23 mouse cellular contexts compared by ENCODE assay signal in the genomic region with DNA sequence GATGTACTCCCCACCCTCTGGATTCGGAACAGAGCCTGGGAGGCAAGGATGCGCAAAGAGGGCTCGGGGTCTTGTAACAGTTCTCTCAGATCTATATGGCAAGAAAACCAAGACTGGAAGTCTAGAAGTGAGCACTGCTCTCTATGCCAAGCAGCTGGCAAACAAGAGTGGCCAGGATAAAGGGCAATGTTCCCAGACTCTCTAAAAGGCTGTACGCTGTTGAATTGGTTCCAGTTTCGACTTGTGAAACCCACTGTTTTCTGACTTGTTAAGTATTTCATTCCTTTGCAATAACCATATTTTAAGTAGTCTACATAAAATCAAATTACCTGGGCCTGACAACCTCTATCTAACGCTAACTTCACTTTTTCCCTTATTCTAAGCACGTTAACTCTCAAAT. TPM values are rescaled to one million over a fixed set of nuclear protein-coding genes. Genes with fewer than 3 reads are reported as not detected.
DNase-seq lines count a peak whose midpoint lies in the region; ATAC-seq and TF ChIP-seq lines count a peak whose summit lies in the region.
"Had no signal": no experiment of that assay in that cellular context is flagged by ENCODE, and none has a peak within 500 bp of the region (broad histone marks: within the 10 kb centered on the region; RNA-seq: fewer than 3 reads in every experiment).

No protein-coding gene starts in this region.

- H3K27ac ChIP-seq in forebrain, postnatal 0 days (ENCODE audit: low read depth, low read length), result no peak overlapping the region
- no peak overlapping the region for H3K27ac ChIP-seq in forebrain, embryonic 14.5 days (ENCODE audit: low read depth, low read length)
- no peak overlapping the region for H3K27ac ChIP-seq in hindbrain, postnatal 0 days
- no peak overlapping the region for H3K27ac ChIP-seq in hindbrain, embryonic 16.5 days (ENCODE audit: low read depth, low read length)
- no peak overlapping the region for H3K27ac ChIP-seq in midbrain, postnatal 0 days (ENCODE audit: low read depth, low read length)
- H3K27ac ChIP-seq in midbrain, embryonic 10.5 days (replicated peaks), result no peak overlapping the region
- H3K27ac ChIP-seq: embryonic facial prominence, embryonic 12.5 days; embryonic facial prominence, embryonic 15.5 days; forebrain, embryonic 15.5 days; heart, embryonic 13.5 days; hindbrain, embryonic 12.5 days; hindbrain, embryonic 15.5 days had no signal

- DNase-seq in forebrain, postnatal 0 days, result peak; percentile 2
- no peak for DNase-seq in forebrain, embryonic 14.5 days (ENCODE audit: low spot score)
- peak; percentile 43 for DNase-seq in hindbrain, postnatal 0 days (ENCODE audit: low spot score)
- DNase-seq in midbrain, postnatal 0 days (ENCODE audit: low spot score), result peak; percentile 57
- DNase-seq in midbrain, embryonic 10.5 days (ENCODE audit: low spot score), result no peak
- DNase-seq: adrenal gland, postnatal 10 days; adrenal gland, postnatal 36 days; cerebellum, adult 11 months; cerebellum, adult 2 months; cerebellum, adult 9-11 months; cerebellum, postnatal 25 days; gastrocnemius, postnatal 10 days; gastrocnemius, postnatal 36 days had no signal

- no peaks in the 10 kb centered on the region for H3K9me3 ChIP-seq in forebrain, postnatal 0 days (ENCODE audit: low read length)
- no peaks in the 10 kb centered on the region; the same call in 1 of the 2 replicates for H3K9me3 ChIP-seq in forebrain, embryonic 14.5 days (replicated peaks; ENCODE audit: control insufficient read depth, low read length)
- H3K9me3 ChIP-seq in hindbrain, postnatal 0 days (ENCODE audit: low read length), result no peaks in the 10 kb centered on the region
- H3K9me3 ChIP-seq in hindbrain, embryonic 16.5 days (ENCODE audit: control insufficient read depth, low read length), result 0 out of 2 replicates have a peak, but pooled peaks cover 2% of the 10 kb centered on the region
- H3K9me3 ChIP-seq in midbrain, postnatal 0 days (ENCODE audit: low read length), result 0 out of 2 replicates have a peak, but pooled peaks cover 3% of the 10 kb centered on the region
- H3K9me3 ChIP-seq in midbrain, embryonic 10.5 days (replicated peaks), result peaks cover 10% of the 10 kb centered on the region; the same call in 1 of the 2 replicates
- H3K9me3 ChIP-seq: embryonic facial prominence, embryonic 12.5 days; embryonic facial prominence, embryonic 15.5 days; forebrain, embryonic 15.5 days had no signal

- no peak for TF ChIP-seq CTCF in forebrain, postnatal 0 days (IDR thresholded peaks at IDR 0.05; ENCODE audit: low read depth)
- no peak for TF ChIP-seq CTCF in hindbrain, postnatal 0 days (IDR thresholded peaks at IDR 0.05; ENCODE audit: low read depth)
- TF ChIP-seq CTCF in midbrain, postnatal 0 days (IDR thresholded peaks at IDR 0.05), result no peak

- H3K27me3 ChIP-seq in forebrain, postnatal 0 days (ENCODE audit: insufficient read depth, low read length), result no peaks in the 10 kb centered on the region
- no peaks in the 10 kb centered on the region for H3K27me3 ChIP-seq in forebrain, embryonic 14.5 days (replicated peaks; ENCODE audit: control insufficient read depth, insufficient read depth, low read length)
- H3K27me3 ChIP-seq in hindbrain, postnatal 0 days (ENCODE audit: insufficient read depth, low read length), result no peaks in the 10 kb centered on the region
- H3K27me3 ChIP-seq in hindbrain, embryonic 16.5 days (replicated peaks; ENCODE audit: control insufficient read depth, insufficient read depth, low read length), result no peaks in the 10 kb centered on the region
- H3K27me3 ChIP-seq in midbrain, postnatal 0 days (ENCODE audit: insufficient read depth, low read length), result no peaks in the 10 kb centered on the region
- H3K27me3 ChIP-seq in midbrain, embryonic 10.5 days (ENCODE audit: low read depth, poor library complexity, severe bottlenecking), result no peaks in the 10 kb centered on the region
- H3K27me3 ChIP-seq: embryonic facial prominence, embryonic 12.5 days; embryonic facial prominence, embryonic 15.5 days; forebrain, embryonic 15.5 days; heart, embryonic 13.5 days; hindbrain, embryonic 12.5 days; hindbrain, embryonic 15.5 days had no signal

- 85% methylated on average over 7 of the region's 7 CpGs for WGBS in forebrain, postnatal 0 days
- WGBS in forebrain, embryonic 14.5 days, result 92% methylated on average over 7 of the region's 7 CpGs
- 80% methylated on average over 7 of the region's 7 CpGs for WGBS in hindbrain, postnatal 0 days
- 93% methylated on average over 7 of the region's 7 CpGs for WGBS in hindbrain, embryonic 16.5 days
- WGBS in midbrain, postnatal 0 days, result 86% methylated on average over 7 of the region's 7 CpGs
- WGBS in midbrain, embryonic 10.5 days, result 95% methylated on average over 7 of the region's 7 CpGs

- no peak for ATAC-seq in forebrain, postnatal 0 days
- ATAC-seq in forebrain, embryonic 14.5 days, result no peak
- no peak for ATAC-seq in hindbrain, postnatal 0 days
- ATAC-seq in hindbrain, embryonic 16.5 days, result no peak
- no peak for ATAC-seq in midbrain, postnatal 0 days (ENCODE audit: low FRiP score)
- ATAC-seq: activated CD4-positive, CD25-positive, alpha-beta regulatory T cell, adult 4 months; forebrain, embryonic 15.5 days; inflammation-experienced regulatory T-cells, adult 6 months; intestine, embryonic 16.5 days had no signal

- H3K4me1 ChIP-seq in forebrain, postnatal 0 days (ENCODE audit: insufficient read depth), result no peaks in the 10 kb centered on the region
- H3K4me1 ChIP-seq in forebrain, embryonic 14.5 days (ENCODE audit: control insufficient read depth, insufficient read depth, low read length), result no peaks in the 10 kb centered on the region
- no peaks in the 10 kb centered on the region for H3K4me1 ChIP-seq in hindbrain, postnatal 0 days (ENCODE audit: insufficient read depth, low read length)
- no peaks in the 10 kb centered on the region for H3K4me1 ChIP-seq in hindbrain, embryonic 16.5 days (ENCODE audit: control insufficient read depth, insufficient read depth, low read depth, low read length)
- H3K4me1 ChIP-seq in midbrain, postnatal 0 days (ENCODE audit: insufficient read depth, low read length), result no peaks in the 10 kb centered on the region
- H3K4me1 ChIP-seq in midbrain, embryonic 10.5 days, result no peaks in the 10 kb centered on the region
- H3K4me1 ChIP-seq: embryonic facial prominence, embryonic 12.5 days; embryonic facial prominence, embryonic 15.5 days; forebrain, embryonic 15.5 days; heart, embryonic 13.5 days; hindbrain, embryonic 12.5 days; hindbrain, embryonic 15.5 days had no signal

- no peak overlapping the region for H3K9ac ChIP-seq in forebrain, postnatal 0 days
- no peak overlapping the region for H3K9ac ChIP-seq in forebrain, embryonic 14.5 days (ENCODE audit: low read length)
- no peak overlapping the region for H3K9ac ChIP-seq in hindbrain, postnatal 0 days (replicated peaks; ENCODE audit: low read length)
- H3K9ac ChIP-seq in hindbrain, embryonic 16.5 days (ENCODE audit: low read depth, low read length), result no peak overlapping the region
- H3K9ac ChIP-seq in midbrain, postnatal 0 days (replicated peaks; ENCODE audit: low read length, poor library complexity, severe bottlenecking), result no peak overlapping the region
- H3K9ac ChIP-seq: embryonic facial prominence, embryonic 12.5 days; embryonic facial prominence, embryonic 15.5 days; forebrain, embryonic 15.5 days; heart, embryonic 13.5 days; hindbrain, embryonic 12.5 days; hindbrain, embryonic 15.5 days had no signal

- H3K36me3 ChIP-seq in forebrain, postnatal 0 days (ENCODE audit: insufficient read depth), result no peaks in the 10 kb centered on the region
- H3K36me3 ChIP-seq in forebrain, embryonic 14.5 days (ENCODE audit: control insufficient read depth, insufficient read depth, low read length), result no peaks in the 10 kb centered on the region
- no peaks in the 10 kb centered on the region for H3K36me3 ChIP-seq in hindbrain, postnatal 0 days (ENCODE audit: insufficient read depth, low read length)
- H3K36me3 ChIP-seq in hindbrain, embryonic 16.5 days (ENCODE audit: control insufficient read depth, insufficient read depth, low read length), result no peaks in the 10 kb centered on the region
- H3K36me3 ChIP-seq in midbrain, postnatal 0 days (ENCODE audit: insufficient read depth, low read length), result no peaks in the 10 kb centered on the region
- peaks cover 3% of the 10 kb centered on the region for H3K36me3 ChIP-seq in midbrain, embryonic 10.5 days
- H3K36me3 ChIP-seq: embryonic facial prominence, embryonic 12.5 days; embryonic facial prominence, embryonic 15.5 days; forebrain, embryonic 15.5 days; hindbrain, embryonic 12.5 days; hindbrain, embryonic 15.5 days had no signal

- no peak overlapping the region for H3K4me3 ChIP-seq in forebrain, postnatal 0 days (ENCODE audit: low read depth, low read length)
- no peak overlapping the region for H3K4me3 ChIP-seq in forebrain, embryonic 14.5 days (ENCODE audit: low read depth, low read length)
- no peak overlapping the region for H3K4me3 ChIP-seq in hindbrain, postnatal 0 days (ENCODE audit: low read length)
- no peak overlapping the region for H3K4me3 ChIP-seq in hindbrain, embryonic 16.5 days (ENCODE audit: low read length)
- H3K4me3 ChIP-seq in midbrain, postnatal 0 days (ENCODE audit: low read depth, low read length), result no peak overlapping the region
- no peak overlapping the region for H3K4me3 ChIP-seq in midbrain, embryonic 10.5 days
- H3K4me3 ChIP-seq: embryonic facial prominence, embryonic 12.5 days; embryonic facial prominence, embryonic 15.5 days; forebrain, embryonic 15.5 days; heart, embryonic 13.5 days; hindbrain, embryonic 12.5 days; hindbrain, embryonic 15.5 days had no signal

- no peak overlapping the region for H3K4me2 ChIP-seq in forebrain, postnatal 0 days (ENCODE audit: low read depth)
- no peak overlapping the region for H3K4me2 ChIP-seq in forebrain, embryonic 14.5 days (ENCODE audit: low read length)
- H3K4me2 ChIP-seq in hindbrain, postnatal 0 days (ENCODE audit: low read depth, low read length), result no peak overlapping the region
- H3K4me2 ChIP-seq in hindbrain, embryonic 16.5 days (ENCODE audit: low read length), result no peak overlapping the region
- no peak overlapping the region for H3K4me2 ChIP-seq in midbrain, postnatal 0 days (ENCODE audit: low read depth, low read length, poor library complexity, severe bottlenecking)
- H3K4me2 ChIP-seq: embryonic facial prominence, embryonic 12.5 days; embryonic facial prominence, embryonic 15.5 days; forebrain, embryonic 15.5 days; heart, embryonic 13.5 days; hindbrain, embryonic 12.5 days; hindbrain, embryonic 15.5 days had no signal

RNA-seq across cellular contexts. Expression of a gene that starts 7.4 kb away (rescaled TPM):
- total RNA-seq in forebrain, postnatal 0 days (2014; rRNA removed), result 5.9 and 10.4 TPM in 2 replicates
- polyA plus RNA-seq in forebrain, postnatal 0 days (2015; fragmentation: Nextera tagmentation; extraction: Ambion mirVana), result 3.1 and 4.2 TPM in 2 replicates
- polyA plus RNA-seq in forebrain, embryonic 14.5 days (2014; fragmentation: Nextera tagmentation; extraction: Ambion mirVana), result 12.1 and 16.1 TPM in 2 replicates
- total RNA-seq in hindbrain, postnatal 0 days (2014; rRNA removed), result 8.4 and 12.7 TPM in 2 replicates
- 5.2 and 6.0 TPM in 2 replicates for polyA plus RNA-seq in hindbrain, postnatal 0 days (2015; fragmentation: Nextera tagmentation; extraction: Ambion mirVana)
- polyA plus RNA-seq in hindbrain, embryonic 16.5 days (2015; fragmentation: Nextera tagmentation; extraction: Ambion mirVana), result 4.7 and 5.9 TPM in 2 replicates
- total RNA-seq in midbrain, postnatal 0 days (2014; rRNA removed), result 6.7 and 8.0 TPM in 2 replicates
- 3.1 and 3.8 TPM in 2 replicates for polyA plus RNA-seq in midbrain, postnatal 0 days (2015; fragmentation: Nextera tagmentation; extraction: Ambion mirVana)
- polyA plus RNA-seq in midbrain, embryonic 10.5 days (2016; fragmentation: Nextera tagmentation; extraction: Ambion mirVana), result 27.8 and 30.3 TPM in 2 replicates

Comparison
In these comparisons a context has a peak if more than half of its experiments do, and no peak if none do; other contexts are left out.
1. DNase-seq: peak in forebrain, postnatal 0 days (single experiment), hindbrain, postnatal 0 days (single experiment) and midbrain, postnatal 0 days (single experiment); none in forebrain, embryonic 14.5 days (single experiment) and midbrain, embryonic 10.5 days (single experiment).